Mouse (Mus musculus) heart, adult 2 months (tissue): ENCODE results near the gene Fzd10. TPM values are rescaled to one million over a fixed set of nuclear protein-coding genes. Genes with fewer than 3 reads are reported as not detected.
A peak's percentile ranks its signal among the peaks of the same experiment; 100 is the strongest.

Experiments
- DNase-seq, 2 experiments: peaks; one replicate each; pipeline ENCODE4 v3.0.0; 2021
- H3K27ac ChIP-seq: fragments of 200-600 bp; 2 replicates; pipeline ENCODE4 v1.8.1; 2022
- H3K27me3 ChIP-seq: fragments of 200-500 bp; 2 replicates; pipeline ENCODE4 v1.6.1; 2012; ENCODE audit warnings: mild to moderate bottlenecking, low read length, inconsistent platforms, mixed read lengths; ENCODE audit not compliant: control insufficient read depth, insufficient read depth
- H3K36me3 ChIP-seq: fragments of 200-500 bp; 2 replicates; pipeline ENCODE4 v1.6.1; 2012; ENCODE audit warnings: low read length, inconsistent platforms; ENCODE audit not compliant: control insufficient read depth, insufficient read depth
- H3K4me1 ChIP-seq: fragments of 200-500 bp; 2 replicates; pipeline ENCODE4 v1.6.1; 2011; ENCODE audit warnings: low read length; ENCODE audit not compliant: control insufficient read depth, insufficient read depth
- H3K4me3 ChIP-seq: fragments of 200-600 bp; 2 replicates; pipeline ENCODE4 v1.8.1; 2022
- H3K79me2 ChIP-seq: fragments of 200-500 bp; replicated peaks from 2 replicates; pipeline ENCODE4 v1.6.1; 2012; ENCODE audit warnings: mild to moderate bottlenecking, inconsistent platforms, low read length, moderate library complexity, mixed read lengths; ENCODE audit not compliant: control insufficient read depth, insufficient read depth
- H3K9ac ChIP-seq: fragments of 200-500 bp; 2 replicates; pipeline ENCODE4 v1.6.1; 2012; ENCODE audit warnings: low read depth, mild to moderate bottlenecking, control low read depth, inconsistent platforms, low read length, mixed read lengths
- CTCF ChIP-seq: fragments of 200-600 bp; IDR thresholded peaks from 2 replicates; pipeline ENCODE4 v1.8.1; 2022; ENCODE audit warnings: antibody characterized with exemption, mild to moderate bottlenecking, moderate library complexity
- EP300 ChIP-seq: fragments of 200-500 bp; IDR thresholded peaks from 2 replicates; pipeline ENCODE4 v1.6.1; 2011; ENCODE audit warnings: low read depth, low read length, control low read depth; ENCODE audit not compliant: insufficient read depth
- POLR2A ChIP-seq: fragments of 200-500 bp; IDR thresholded peaks from 2 replicates; pipeline ENCODE4 v1.6.1; 2011; ENCODE audit warnings: mild to moderate bottlenecking, low read depth, low read length, control low read depth; ENCODE audit not compliant: insufficient read depth
- WGBS: fragments of 180-500 bp; shearing (Covaris S2); methylation state at CpG from one replicate; pipeline ENCODE4 v1.1.7; 2018; 5-methylcytosine and 5-hydroxymethylcytosine counted together
- intact Hi-C: fragments of 180-260 bp; cut with DNase I; formaldehyde crosslinking; loops from one replicate; pipeline ENCODE4 v1.15.1; 2025
- polyA plus RNA-seq: library from polyadenylated mRNA; depleted of rRNA; stranded (reverse); fragments of >200 nt; gene quantifications from 2 replicates; pipeline ENCODE4 v1.2.3, GENCODE M21; 2012
- total RNA-seq, 2 experiments: library from RNA; stranded (reverse); gene quantifications; 2 replicates each; pipeline ENCODE4 v1.2.3; 2021

Fzd10 gene
- total and polyA plus RNA-seq, 3 experiments = 0.12 TPM; not detected in 2

GRCm38 (mm10) chr5:128568970-128569369, 31.7 kb upstream of the Fzd10 start:
- intact Hi-C loops = no loop called here
- no peaks in the 10 kb centered on the region for H3K79me2 ChIP-seq
- no peak overlapping the region for H3K4me3 ChIP-seq
- H3K27me3 ChIP-seq = no peaks in the 10 kb centered on the region
- DNase-seq = no peak
- no peaks in the 10 kb centered on the region for H3K4me1 ChIP-seq
- no peak overlapping the region for H3K9ac ChIP-seq
- TF ChIP-seq CTCF (no peak), EP300 (no peak), POLR2A (no peak)
- no peak overlapping the region for H3K27ac ChIP-seq
- no peaks in the 10 kb centered on the region for H3K36me3 ChIP-seq
- WGBS = 15% methylated on average over 5 of the region's 5 CpGs

- Histone ChIP-seq H3K4me1 (no peaks in the 10 kb centered on the region), H3K9ac (no peak overlapping the region), H3K79me2 (no peaks in the 10 kb centered on the region), H3K27me3 (no peaks in the 10 kb centered on the region), H3K4me3 (no peak overlapping the region), H3K36me3 (no peaks in the 10 kb centered on the region), H3K27ac (no peak overlapping the region)
- 58% methylated on average over 5 of the region's 5 CpGs for WGBS
- intact Hi-C loops = no loop called here
- no peak for DNase-seq
- no peak for TF ChIP-seq POLR2A
- TF ChIP-seq CTCF = no peak
Observed at GRCm38 (mm10) chr5:128570091-128570490, 30.6 kb upstream of the Fzd10 start.

- DNase-seq = no peak
- WGBS = 53% methylated on average over 5 of the region's 5 CpGs
- TF ChIP-seq POLR2A (no peak), EP300 (no peak), CTCF (no peak)
Observed at GRCm38 (mm10) chr5:128570848-128571247, 29.8 kb upstream of the Fzd10 start.

GRCm38 (mm10) chr5:128571706-128572105, 28.9 kb upstream of the Fzd10 start:
- Histone ChIP-seq H3K79me2 (no peaks in the 10 kb centered on the region), H3K4me1 (no peaks in the 10 kb centered on the region), H3K27ac (no peak overlapping the region), H3K4me3 (no peak overlapping the region), H3K9ac (no peak overlapping the region), H3K27me3 (no peaks in the 10 kb centered on the region), H3K36me3 (no peaks in the 10 kb centered on the region)
- TF ChIP-seq EP300 = no peak
- TF ChIP-seq CTCF = no peak
- TF ChIP-seq POLR2A = no peak
- intact Hi-C loops = no loop called here
- 66% methylated on average over 8 of the region's 8 CpGs for WGBS
- no peak for DNase-seq

More at GRCm38 (mm10) chr5:128570848-128571247, 29.8 kb upstream of the Fzd10 start:
- no peaks in the 10 kb centered on the region for H3K4me1 ChIP-seq
- no peaks in the 10 kb centered on the region for H3K79me2 ChIP-seq
- H3K36me3 ChIP-seq = no peaks in the 10 kb centered on the region
- H3K9ac ChIP-seq = no peak overlapping the region
- H3K27me3 ChIP-seq = no peaks in the 10 kb centered on the region
- intact Hi-C loops = no loop called here
- H3K27ac ChIP-seq = no peak overlapping the region
- no peak overlapping the region for H3K4me3 ChIP-seq

GRCm38 (mm10) chr5:128575997-128576579, 24.6 kb upstream of the Fzd10 start:
- 61% methylated on average over 9 of the region's 9 CpGs for WGBS
- intact Hi-C loops = no loop called here
- no peak for TF ChIP-seq CTCF
- H3K36me3 ChIP-seq = no peaks in the 10 kb centered on the region
- H3K4me1 ChIP-seq = no peaks in the 10 kb centered on the region
- DNase-seq = no peak
- H3K4me3 ChIP-seq = no peak overlapping the region
- no peaks in the 10 kb centered on the region for H3K27me3 ChIP-seq
- H3K9ac ChIP-seq = no peak overlapping the region
- no peak overlapping the region for H3K27ac ChIP-seq
- no peaks in the 10 kb centered on the region for H3K79me2 ChIP-seq

GRCm38 (mm10) chr5:128579047-128579650, 21.5 kb upstream of the Fzd10 start:
- Histone ChIP-seq H3K9ac (no peak overlapping the region), H3K36me3 (no peaks in the 10 kb centered on the region), H3K4me3 (no peak overlapping the region), H3K79me2 (no peaks in the 10 kb centered on the region), H3K27me3 (no peaks in the 10 kb centered on the region), H3K4me1 (no peaks in the 10 kb centered on the region), H3K27ac (no peak overlapping the region)
- TF ChIP-seq POLR2A (no peak), EP300 (no peak), CTCF (no peak)
- 17% methylated on average over 9 of the region's 9 CpGs for WGBS
- peak in 1 of 2 experiments; percentile 13 for DNase-seq
- intact Hi-C loops = no loop called here
